Mouse (Mus musculus) forebrain, embryonic 12.5 days (tissue): Measurements from ENCODE around the gene Gzmm. TPM values are rescaled to one million over a fixed set of nuclear protein-coding genes. Genes with fewer than 3 reads are reported as not detected.

Experiments used
- ATAC-seq: fragments of 200-750 bp; cut with Nextera tagmentation; 2 replicates; pipeline ENCODE4 v1.8.0; 2017; ENCODE audit warnings: moderate TSS enrichment; ENCODE audit not compliant: low FRiP score
- H3K27ac ChIP-seq: fragments of 300-500 bp; sonication (generic); 2 replicates; pipeline ENCODE4 v1.5.1; 2016; ENCODE audit warnings: mild to moderate bottlenecking
- H3K27me3 ChIP-seq: fragments of 300-500 bp; sonication (generic); 2 replicates; pipeline ENCODE4 v1.6.1; 2016; ENCODE audit warnings: mild to moderate bottlenecking
- H3K36me3 ChIP-seq: fragments of 300-500 bp; sonication (generic); replicated peaks from 2 replicates; pipeline ENCODE4 v1.6.1; 2016; ENCODE audit warnings: mild to moderate bottlenecking
- H3K4me1 ChIP-seq: fragments of 300-500 bp; sonication (generic); 2 replicates; pipeline ENCODE4 v1.6.1; 2016
- H3K4me2 ChIP-seq: fragments of 300-500 bp; sonication (generic); 2 replicates; pipeline ENCODE4 v1.6.1; 2016; ENCODE audit warnings: mild to moderate bottlenecking, moderate library complexity
- H3K4me3 ChIP-seq: fragments of 300-500 bp; sonication (generic); replicated peaks from 2 replicates; pipeline ENCODE4 v1.5.1; 2016; ENCODE audit warnings: mild to moderate bottlenecking
- H3K9ac ChIP-seq: fragments of 300-500 bp; sonication (generic); 2 replicates; pipeline ENCODE4 v1.6.1; 2016; ENCODE audit warnings: mild to moderate bottlenecking
- H3K9me3 ChIP-seq: fragments of 300-500 bp; sonication (generic); 2 replicates; pipeline ENCODE4 v1.6.1; 2016
- WGBS: fragments of 180-500 bp; shearing (Covaris S2); methylation state at CpG from one replicate; pipeline ENCODE4 v1.1.7; 2016; 5-methylcytosine and 5-hydroxymethylcytosine counted together
- polyA plus RNA-seq: library from polyadenylated mRNA; unstranded; fragments of >200 nt; fragmentation: Nextera tagmentation; extraction: Ambion mirVana; gene quantifications from 2 replicates; pipeline ENCODE4 v1.2.1, GENCODE M21; 2016

Gzmm gene
- polyA plus RNA-seq, 1 experiment from 2014 or later, result 1.1 TPM

GRCm38 (mm10) chr10:79668771-79669575 is 19.8 kb upstream of the Gzmm start, which contains the start of gene Tpgs1:
Tpgs1 (plus strand) TSS chr10:79669369.
- H3K27me3 ChIP-seq, result no peaks in the 10 kb centered on the region
- peak within 1 kb of the TSS; percentile 96 for H3K27ac ChIP-seq
- WGBS, result under 1% methylated on average over 45 of the region's 45 CpGs
- H3K9ac ChIP-seq, result peak within 1 kb of the TSS; percentile 83
- H3K36me3 ChIP-seq, result peaks cover 11% of the 10 kb centered on the region
- ATAC-seq, result peak; percentile 85
- H3K4me3 ChIP-seq, result peak within 1 kb of the TSS; percentile 98
- H3K4me1 ChIP-seq, result peaks cover 29% of the 10 kb centered on the region
- no peaks in the 10 kb centered on the region for H3K9me3 ChIP-seq
- peak within 1 kb of the TSS; percentile 88 for H3K4me2 ChIP-seq

GRCm38 (mm10) chr10:79669576-79670057 is 19.2 kb upstream of the Gzmm start:
- peaks cover 13% of the 10 kb centered on the region for H3K36me3 ChIP-seq
- H3K27ac ChIP-seq, result peak overlapping the region; percentile 96
- peaks cover 25% of the 10 kb centered on the region for H3K4me1 ChIP-seq
- H3K9ac ChIP-seq, result peak overlapping the region; percentile 83
- H3K4me3 ChIP-seq, result peak overlapping the region; percentile 98
- H3K27me3 ChIP-seq, result no peaks in the 10 kb centered on the region
- under 1% methylated on average over 47 of the region's 47 CpGs for WGBS
- peak; percentile 73 for ATAC-seq
- H3K4me2 ChIP-seq, result peak overlapping the region; percentile 88
- no peaks in the 10 kb centered on the region for H3K9me3 ChIP-seq

DNA sequence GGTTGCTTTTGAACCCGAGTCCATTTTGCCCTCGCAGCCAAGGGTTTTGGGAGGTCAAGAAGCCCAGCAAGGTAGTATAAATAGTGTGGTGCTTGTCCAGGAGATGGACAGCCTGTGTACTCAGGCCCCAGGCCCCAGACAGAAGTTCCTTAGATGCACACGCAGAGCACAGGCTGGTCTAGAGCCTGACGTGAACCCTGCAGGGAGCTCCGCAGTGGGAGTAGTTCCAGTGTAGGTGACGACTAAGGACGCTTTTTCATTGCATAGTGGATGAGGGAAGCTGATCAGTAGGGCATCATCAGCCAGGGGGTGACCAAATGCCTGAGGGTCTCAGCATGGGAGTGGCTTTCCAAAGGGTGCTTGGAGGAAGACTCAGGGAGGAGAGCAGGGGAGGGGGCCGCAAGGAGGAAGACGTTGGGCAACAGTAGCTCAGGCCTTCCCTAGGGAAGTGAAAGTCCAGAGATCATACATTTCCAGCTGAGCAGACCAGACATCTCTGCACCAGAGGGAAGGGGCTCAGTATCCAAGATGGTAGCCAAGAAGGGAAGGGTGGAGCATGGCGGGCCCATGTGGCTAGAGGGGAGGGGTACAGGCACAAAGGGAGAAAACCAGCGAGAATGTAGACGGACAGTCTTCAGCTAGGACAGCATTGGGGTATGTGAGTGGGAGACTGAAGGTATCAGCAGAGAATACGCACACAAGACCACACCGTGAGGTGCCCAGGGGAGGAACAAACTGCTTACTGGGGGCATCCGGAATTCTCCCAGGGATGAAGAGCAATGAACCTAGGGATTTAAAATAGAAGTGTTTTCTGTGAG is 18.5 kb upstream of the Gzmm start:
- WGBS, result 35% methylated on average over 15 of the region's 15 CpGs
- peak overlapping the region; percentile 83 for H3K9ac ChIP-seq
- peak overlapping the region; percentile 88 for H3K4me2 ChIP-seq
- no peaks in the 10 kb centered on the region for H3K27me3 ChIP-seq
- ATAC-seq, result peak; percentile 21; the same call in 1 of the 2 replicates
- H3K4me3 ChIP-seq, result peak overlapping the region; percentile 98
- peak overlapping the region; percentile 96 for H3K27ac ChIP-seq
- H3K4me1 ChIP-seq, result peaks cover 25% of the 10 kb centered on the region
- H3K36me3 ChIP-seq, result peaks cover 15% of the 10 kb centered on the region
- no peaks in the 10 kb centered on the region for H3K9me3 ChIP-seq

DNA sequence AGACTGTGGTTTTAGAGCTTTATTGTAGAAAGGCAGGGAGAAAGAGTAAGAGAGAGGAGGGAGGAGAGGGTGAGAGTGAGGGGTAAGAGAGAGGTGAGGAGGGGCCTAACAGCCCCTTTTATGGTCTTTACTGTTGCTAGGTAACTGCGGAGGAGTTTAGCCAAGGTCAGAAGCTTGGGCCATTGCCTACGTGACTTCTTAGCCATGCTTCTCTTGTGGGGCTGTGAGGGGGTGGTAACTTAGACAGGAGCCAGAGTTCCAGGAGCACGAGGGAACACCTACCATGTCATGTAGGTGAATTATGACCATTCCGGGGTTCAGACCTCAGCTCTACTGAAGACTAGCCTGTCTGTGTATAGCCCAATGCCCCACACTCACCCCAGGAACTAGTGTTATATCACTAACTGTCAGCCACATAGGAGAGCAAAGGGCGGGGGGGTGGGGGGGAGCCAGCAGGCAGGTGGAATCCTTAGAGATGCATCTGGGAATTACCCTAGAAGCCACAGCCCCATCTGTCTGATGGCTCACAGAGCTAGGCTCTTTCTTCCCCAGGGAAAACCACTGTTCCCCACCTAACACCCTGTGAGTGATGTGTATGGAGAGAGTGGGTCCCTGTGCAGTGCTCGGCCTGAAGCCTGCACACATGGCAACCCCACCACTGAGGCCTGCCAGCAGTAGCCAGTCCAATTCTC is 17.3 kb upstream of the Gzmm start:
- Histone ChIP-seq H3K9ac (0 out of 2 replicates have a peak overlapping the region, but pooled peaks have one; percentile 25), H3K27ac (no peak overlapping the region), H3K4me3 (no peak overlapping the region), H3K27me3 (no peaks in the 10 kb centered on the region), H3K4me1 (peaks cover 25% of the 10 kb centered on the region), H3K36me3 (peaks cover 24% of the 10 kb centered on the region), H3K9me3 (no peaks in the 10 kb centered on the region), H3K4me2 (peak overlapping the region; percentile 88; the same call in 1 of the 2 replicates)
- WGBS, result 73% methylated on average over 6 of the region's 6 CpGs
- ATAC-seq, result no peak

GRCm38 (mm10) chr10:79672088-79672455 is 16.7 kb upstream of the Gzmm start:
- Histone ChIP-seq H3K4me1 (peaks cover 25% of the 10 kb centered on the region), H3K9me3 (no peaks in the 10 kb centered on the region), H3K36me3 (peaks cover 24% of the 10 kb centered on the region), H3K27ac (no peak overlapping the region), H3K9ac (no peak overlapping the region), H3K27me3 (no peaks in the 10 kb centered on the region), H3K4me2 (no peak overlapping the region), H3K4me3 (no peak overlapping the region)
- no peak for ATAC-seq
- 65% methylated on average over 3 of the region's 3 CpGs for WGBS

DNA sequence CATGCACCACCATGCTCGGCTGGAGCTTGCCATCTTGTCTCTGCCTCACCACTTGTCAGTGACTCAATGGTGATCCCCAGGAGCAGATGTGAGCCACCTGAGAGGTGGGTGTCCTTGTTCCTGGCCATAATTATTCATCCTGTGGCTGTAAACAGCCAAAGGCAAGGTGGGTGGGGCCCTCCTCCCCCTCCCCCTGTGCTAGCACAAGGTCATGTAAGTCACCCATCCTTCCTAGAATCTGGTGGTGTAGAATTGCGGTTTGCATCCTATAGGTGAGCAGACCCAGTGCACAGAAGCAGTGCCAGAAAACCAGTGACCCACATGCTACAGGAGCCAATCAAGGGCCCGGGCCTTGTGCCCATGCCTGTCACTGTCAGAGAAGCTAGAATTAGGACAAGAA is 15.8 kb upstream of the Gzmm start:
- H3K4me3 ChIP-seq, result no peak overlapping the region
- H3K27ac ChIP-seq, result no peak overlapping the region
- peaks cover 24% of the 10 kb centered on the region for H3K36me3 ChIP-seq
- no peak overlapping the region for H3K4me2 ChIP-seq
- no peak for ATAC-seq
- WGBS, result 93% methylated on average over 3 of the region's 3 CpGs
- H3K27me3 ChIP-seq, result no peaks in the 10 kb centered on the region
- H3K9ac ChIP-seq, result no peak overlapping the region
- H3K4me1 ChIP-seq, result peaks cover 24% of the 10 kb centered on the region
- no peaks in the 10 kb centered on the region for H3K9me3 ChIP-seq

DNA sequence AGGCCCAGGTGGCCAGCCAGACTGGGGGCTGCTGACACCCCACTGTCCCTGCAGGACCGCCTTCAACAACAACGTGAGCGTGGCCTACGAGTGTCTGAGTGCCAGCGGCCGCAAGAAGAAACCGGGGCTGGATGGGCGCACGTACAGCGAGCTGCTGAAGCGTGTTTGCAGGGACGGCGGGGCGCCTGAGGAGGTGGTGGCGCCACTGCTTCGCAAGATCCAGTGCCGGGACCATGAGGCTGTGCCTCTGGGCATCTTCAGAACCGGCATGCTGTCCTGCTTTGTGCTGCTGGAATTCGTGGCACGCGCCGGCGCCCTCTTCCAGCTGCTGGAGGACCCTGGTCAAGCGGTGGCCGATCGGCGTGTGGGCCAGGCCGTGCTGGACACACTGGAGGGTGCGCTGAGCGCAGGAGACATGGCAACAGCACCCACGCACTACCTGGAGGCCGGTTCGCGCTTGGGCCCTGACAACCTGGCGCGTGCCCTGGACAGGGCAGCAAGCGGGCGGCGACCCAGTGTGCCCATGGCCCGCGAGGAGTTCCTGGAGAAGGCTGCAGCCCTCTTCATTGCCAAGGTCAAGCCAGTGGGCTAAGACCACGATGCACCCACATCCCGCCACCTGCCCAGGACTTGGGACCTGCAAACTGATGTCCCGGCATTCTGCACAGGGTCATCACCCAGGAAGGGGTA is 13.3 kb upstream of the Gzmm start:
- no peak for ATAC-seq
- Histone ChIP-seq H3K4me3 (no peak overlapping the region), H3K4me1 (peaks cover 13% of the 10 kb centered on the region), H3K9me3 (no peaks in the 10 kb centered on the region), H3K9ac (no peak overlapping the region), H3K27ac (no peak overlapping the region), H3K27me3 (0 out of 2 replicates have a peak, but pooled peaks cover 3% of the 10 kb centered on the region), H3K36me3 (peaks cover 24% of the 10 kb centered on the region), H3K4me2 (no peak overlapping the region)
- WGBS, result 56% methylated on average over 44 of the region's 44 CpGs

- Histone ChIP-seq H3K9me3 (no peaks in the 10 kb centered on the region), H3K4me3 (peak overlapping the region; percentile 90), H3K36me3 (peaks cover 22% of the 10 kb centered on the region), H3K4me1 (peaks cover 27% of the 10 kb centered on the region), H3K4me2 (peak overlapping the region; percentile 62), H3K27me3 (0 out of 2 replicates have a peak, but pooled peaks cover 3% of the 10 kb centered on the region), H3K9ac (peak overlapping the region; percentile 50), H3K27ac (peak overlapping the region; percentile 86)
- peak; percentile 37 for ATAC-seq
- WGBS, result 43% methylated on average over 11 of the region's 11 CpGs
Observed at GRCm38 (mm10) chr10:79680606-79681495, 8.0 kb upstream of the Gzmm start.

GRCm38 (mm10) chr10:79681591-79682245 is 7.1 kb upstream of the Gzmm start, which contains the start of gene Cdc34:
Cdc34 (plus strand) TSS chr10:79682195.
- Histone ChIP-seq H3K4me2 (peak within 1 kb of the TSS; percentile 94), H3K36me3 (peaks cover 27% of the 10 kb centered on the region), H3K4me1 (peaks cover 27% of the 10 kb centered on the region), H3K27me3 (0 out of 2 replicates have a peak, but pooled peaks cover 3% of the 10 kb centered on the region), H3K4me3 (peak within 1 kb of the TSS; percentile 90), H3K9ac (peak within 1 kb of the TSS; percentile 88), H3K9me3 (no peaks in the 10 kb centered on the region), H3K27ac (peak within 1 kb of the TSS; percentile 86)
- ATAC-seq, result peak; percentile 95
- under 1% methylated on average over 84 of the region's 84 CpGs for WGBS

DNA sequence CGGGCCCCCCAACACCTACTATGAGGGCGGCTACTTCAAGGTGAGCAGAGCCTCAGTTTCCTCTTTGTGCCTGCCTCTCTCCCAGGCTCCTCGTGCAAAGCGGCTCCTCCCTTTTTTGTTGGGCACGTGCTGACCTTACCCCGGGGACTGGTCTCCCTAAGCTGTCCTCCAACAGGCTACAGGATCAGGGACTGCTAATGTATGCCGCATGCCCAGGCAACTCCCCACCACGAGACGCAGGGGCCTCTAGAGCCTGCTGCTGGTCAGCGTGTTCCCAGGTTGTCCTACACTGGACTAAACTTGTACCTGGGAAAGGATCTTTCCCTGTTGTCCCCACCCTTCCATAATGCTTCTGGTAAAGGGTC is 6.3 kb upstream of the Gzmm start:
- H3K4me3 ChIP-seq, result peak overlapping the region; percentile 90
- peak overlapping the region; percentile 94 for H3K4me2 ChIP-seq
- H3K9ac ChIP-seq, result peak overlapping the region; percentile 88
- ATAC-seq, result peak; percentile 10
- H3K36me3 ChIP-seq, result peaks cover 35% of the 10 kb centered on the region
- H3K9me3 ChIP-seq, result no peaks in the 10 kb centered on the region
- H3K27me3 ChIP-seq, result 0 out of 2 replicates have a peak, but pooled peaks cover 3% of the 10 kb centered on the region
- under 1% methylated on average over 10 of the region's 10 CpGs for WGBS
- peaks cover 27% of the 10 kb centered on the region for H3K4me1 ChIP-seq
- H3K27ac ChIP-seq, result peak overlapping the region; percentile 86
